Mouse (Mus musculus): Measurements from ENCODE around the gene Mip. TPM values are rescaled to one million over a fixed set of nuclear protein-coding genes. Genes with fewer than 3 reads are reported as not detected.
"Not testable (repeated sequence)": the region's sequence is repeated elsewhere in the genome, so short reads cannot be mapped to it uniquely, and the experiment has no call there.

Mip gene
- polyA plus RNA-seq, 1 experiment from 2014 or later, result not detected

GRCm38 (mm10) chr10:128247020-128247732 is 21.5 kb downstream of the Mip start:
- Histone ChIP-seq H3K4me3 (ENCODE audit: low read depth, low read length) (no peak overlapping the region), H3K9ac (no peak overlapping the region), H3K27ac (ENCODE audit: low read depth) (peak overlapping the region; percentile 71; the same call in 1 of the 2 replicates), H3K36me3 (ENCODE audit: insufficient read depth) (peaks cover 99% of the 10 kb centered on the region), H3K27me3 (ENCODE audit: insufficient read depth, low read length) (no peaks in the 10 kb centered on the region), H3K9me3 (ENCODE audit: low read depth, low read length) (no peaks in the 10 kb centered on the region), H3K4me2 (peak overlapping the region; percentile 38), H3K4me1 (ENCODE audit: insufficient read depth) (no peaks in the 10 kb centered on the region)
- TF ChIP-seq CTCF (IDR thresholded peaks at IDR 0.05; ENCODE audit: low read depth), result no peak
- 78% methylated on average over 17 of the region's 17 CpGs for WGBS
- ATAC-seq (ENCODE audit: insufficient read depth), result no peak
- peak; percentile 65 for DNase-seq

- no peaks in the 10 kb centered on the region for H3K4me1 ChIP-seq (ENCODE audit: insufficient read depth)
- no peaks in the 10 kb centered on the region for H3K27me3 ChIP-seq (ENCODE audit: insufficient read depth, low read length)
- DNase-seq (no peak), ATAC-seq (ENCODE audit: insufficient read depth) (no peak)
- no peak overlapping the region for H3K4me3 ChIP-seq (ENCODE audit: low read depth, low read length)
- peaks cover 78% of the 10 kb centered on the region for H3K36me3 ChIP-seq (ENCODE audit: insufficient read depth)
- H3K27ac ChIP-seq (ENCODE audit: low read depth), result no peak overlapping the region
- no peak overlapping the region for H3K9ac ChIP-seq
- 91% methylated on average over 13 of the region's 13 CpGs for WGBS
- no peak for TF ChIP-seq CTCF (IDR thresholded peaks at IDR 0.05; ENCODE audit: low read depth)
- H3K9me3 ChIP-seq (ENCODE audit: low read depth, low read length), result no peaks in the 10 kb centered on the region
- no peak overlapping the region for H3K4me2 ChIP-seq
Observed at GRCm38 (mm10) chr10:128250565-128250964, 24.9 kb downstream of the Mip start.

- no peak within 1 kb of the TSS for H3K9ac ChIP-seq
- no peaks in the 10 kb centered on the region for H3K27me3 ChIP-seq (ENCODE audit: insufficient read depth, low read length)
- H3K4me3 ChIP-seq (ENCODE audit: low read depth, low read length), result no peak within 1 kb of the TSS
- no peaks in the 10 kb centered on the region for H3K4me1 ChIP-seq (ENCODE audit: insufficient read depth)
- H3K27ac ChIP-seq (ENCODE audit: low read depth), result no peak within 1 kb of the TSS
- ATAC-seq (ENCODE audit: insufficient read depth) (no peak), DNase-seq (no peak)
- no peak for TF ChIP-seq CTCF (IDR thresholded peaks at IDR 0.05; ENCODE audit: low read depth)
- H3K9me3 ChIP-seq (ENCODE audit: low read depth, low read length), result no peaks in the 10 kb centered on the region
- WGBS, result 76% methylated on average over 4 of the region's 4 CpGs
- no peak within 1 kb of the TSS for H3K4me2 ChIP-seq
- H3K36me3 ChIP-seq (ENCODE audit: insufficient read depth), result peaks cover 46% of the 10 kb centered on the region
Observed at GRCm38 (mm10) chr10:128253677-128254255, 28.1 kb downstream of the Mip start, which contains the start of gene Apon. Gene Apon (plus strand): TSS chr10:128254096.

GRCm38 (mm10) chr10:128255925-128256324 is 30.3 kb downstream of the Mip start:
- Histone ChIP-seq H3K4me3 (ENCODE audit: low read depth, low read length) (no peak overlapping the region), H3K27ac (ENCODE audit: low read depth) (no peak overlapping the region), H3K9me3 (ENCODE audit: low read depth, low read length) (no peaks in the 10 kb centered on the region), H3K36me3 (ENCODE audit: insufficient read depth) (peaks cover 25% of the 10 kb centered on the region), H3K9ac (no peak overlapping the region), H3K4me2 (no peak overlapping the region), H3K4me1 (ENCODE audit: insufficient read depth) (no peaks in the 10 kb centered on the region), H3K27me3 (ENCODE audit: insufficient read depth, low read length) (no peaks in the 10 kb centered on the region)
- DNase-seq (no peak), ATAC-seq (ENCODE audit: insufficient read depth) (no peak)
- TF ChIP-seq CTCF (IDR thresholded peaks at IDR 0.05; ENCODE audit: low read depth), result no peak
- WGBS, result 76% methylated on average over 8 of the region's 8 CpGs

- Histone ChIP-seq H3K36me3 (ENCODE audit: insufficient read depth) (peaks cover 21% of the 10 kb centered on the region), H3K4me2 (no peak overlapping the region), H3K9me3 (ENCODE audit: low read depth, low read length) (no peaks in the 10 kb centered on the region), H3K4me3 (ENCODE audit: low read depth, low read length) (no peak overlapping the region), H3K4me1 (ENCODE audit: insufficient read depth) (no peaks in the 10 kb centered on the region), H3K27me3 (ENCODE audit: insufficient read depth, low read length) (no peaks in the 10 kb centered on the region), H3K27ac (ENCODE audit: low read depth) (no peak overlapping the region), H3K9ac (no peak overlapping the region)
- 70% methylated on average over 8 of the region's 8 CpGs for WGBS
- no peak for DNase-seq
- TF ChIP-seq CTCF (IDR thresholded peaks at IDR 0.05; ENCODE audit: low read depth), result no peak
- no peak for ATAC-seq (ENCODE audit: insufficient read depth)
Observed at GRCm38 (mm10) chr10:128256328-128256727, 30.7 kb downstream of the Mip start.

GRCm38 (mm10) chr10:128258953-128259352 is 33.3 kb downstream of the Mip start:
- TF ChIP-seq CTCF (IDR thresholded peaks at IDR 0.05; ENCODE audit: low read depth), result no peak
- ATAC-seq (ENCODE audit: insufficient read depth), result no peak
- 74% methylated on average over 4 of the region's 4 CpGs for WGBS

GRCm38 (mm10) chr10:128259946-128260345 is 34.3 kb downstream of the Mip start:
- Histone ChIP-seq H3K27ac (ENCODE audit: low read depth) (no peak overlapping the region), H3K4me2 (no peak overlapping the region), H3K9ac (no peak overlapping the region), H3K4me3 (ENCODE audit: low read depth, low read length) (no peak overlapping the region), H3K4me1 (ENCODE audit: insufficient read depth) (no peaks in the 10 kb centered on the region), H3K27me3 (ENCODE audit: insufficient read depth, low read length) (no peaks in the 10 kb centered on the region), H3K36me3 (ENCODE audit: insufficient read depth) (no peaks in the 10 kb centered on the region), H3K9me3 (ENCODE audit: low read depth, low read length) (no peaks in the 10 kb centered on the region)
- DNase-seq (no peak), ATAC-seq (ENCODE audit: insufficient read depth) (no peak)
- no peak for TF ChIP-seq CTCF (IDR thresholded peaks at IDR 0.05; ENCODE audit: low read depth)
- 81% methylated on average over 5 of the region's 5 CpGs for WGBS

More at GRCm38 (mm10) chr10:128258953-128259352, 33.3 kb downstream of the Mip start:
- no peaks in the 10 kb centered on the region for H3K36me3 ChIP-seq (ENCODE audit: insufficient read depth)
- no peak overlapping the region for H3K4me2 ChIP-seq
- no peaks in the 10 kb centered on the region for H3K27me3 ChIP-seq (ENCODE audit: insufficient read depth, low read length)
- no peaks in the 10 kb centered on the region for H3K4me1 ChIP-seq (ENCODE audit: insufficient read depth)
- no peaks in the 10 kb centered on the region for H3K9me3 ChIP-seq (ENCODE audit: low read depth, low read length)
- no peak for DNase-seq
- H3K4me3 ChIP-seq (ENCODE audit: low read depth, low read length), result no peak overlapping the region
- no peak overlapping the region for H3K27ac ChIP-seq (ENCODE audit: low read depth)
- H3K9ac ChIP-seq, result no peak overlapping the region

- 70% methylated on average over 7 of the region's 7 CpGs for WGBS
- not testable (repeated sequence) for H3K4me2 ChIP-seq; H3K4me1 ChIP-seq (ENCODE audit: insufficient read depth); DNase-seq; ATAC-seq (ENCODE audit: insufficient read depth); H3K27me3 ChIP-seq (ENCODE audit: insufficient read depth, low read length); H3K9me3 ChIP-seq (ENCODE audit: low read depth, low read length); H3K36me3 ChIP-seq (ENCODE audit: insufficient read depth); H3K9ac ChIP-seq; H3K4me3 ChIP-seq (ENCODE audit: low read depth, low read length); H3K27ac ChIP-seq (ENCODE audit: low read depth)
Observed at GRCm38 (mm10) chr10:128260376-128260775, 34.7 kb downstream of the Mip start.
